Mouse (Mus musculus): ENCODE data around the gene Stk10.

- no peak for TF ChIP-seq CTCF (IDR thresholded peaks at IDR 0.05; ENCODE audit: borderline replicate concordance, extremely low read depth, insufficient read depth, insufficient read length)
- TF ChIP-seq POLR2A (IDR thresholded peaks at IDR 0.05; ENCODE audit: borderline replicate concordance, extremely low read depth, insufficient read depth, insufficient read length, poor library complexity, severe bottlenecking) = no peak
Measured at GRCm38 (mm10) chr11:32634143-32634542, 101.0 kb downstream of the Stk10 start.

All from brain, embryonic 14.5 days (tissue).